Mouse (Mus musculus) heart, adult 18-20 months (tissue): ENCODE measurements at regions not wholly inside any gene's neighbourhood (a gene's known extent, or its start where the extent isn't known, plus 50 kb on each side); places are given as distances from the start of the nearest gene placed in this dataset.

Experiments used
- DNase-seq, 2 experiments: peaks; one replicate each; pipeline ENCODE4 v3.0.0; 2021 to 2022; ENCODE audit warnings: mixed read lengths in 1 of 2

DNA sequence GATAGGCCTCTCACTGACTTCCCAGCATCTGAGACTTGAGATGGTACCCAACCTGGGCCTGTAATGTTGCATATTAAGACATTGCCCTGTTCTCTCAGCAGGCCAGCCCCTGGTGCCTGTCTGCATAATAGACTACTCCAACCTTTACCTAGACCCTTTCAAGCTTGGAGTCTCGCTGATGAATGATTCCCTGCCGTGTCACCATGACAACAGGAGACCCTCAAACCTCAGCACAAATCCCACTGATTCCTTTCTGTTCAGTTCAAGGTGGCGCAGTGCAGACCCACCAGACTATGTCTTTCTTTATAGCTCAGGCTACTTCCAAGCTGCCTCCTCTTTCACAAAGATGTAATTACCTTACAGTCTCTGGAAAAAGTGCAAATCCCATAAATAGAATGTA lies 172.0 kb downstream of the Dcdc2c start:
- DNase-seq, result no peak

DNA sequence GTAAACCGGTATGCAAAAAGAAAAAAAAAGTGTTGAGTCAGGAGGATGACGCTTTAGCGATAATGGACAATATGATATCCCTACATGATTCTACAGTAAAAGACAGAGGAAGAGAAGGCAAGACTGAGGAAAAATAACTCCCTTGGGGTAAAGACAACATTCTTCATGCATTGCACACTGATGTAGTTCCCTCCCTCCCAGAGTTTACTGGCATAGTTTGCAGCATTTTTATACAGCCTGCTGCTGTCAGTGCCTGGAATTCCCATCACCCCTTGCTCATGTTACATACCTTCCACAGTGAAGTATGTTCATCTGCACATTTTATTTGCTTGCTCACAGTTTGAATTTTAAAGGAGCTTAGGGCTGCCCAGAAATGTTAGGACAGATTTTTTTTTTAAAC lies 174.2 kb downstream of the Dcdc2c start:
- no peak for DNase-seq

DNA sequence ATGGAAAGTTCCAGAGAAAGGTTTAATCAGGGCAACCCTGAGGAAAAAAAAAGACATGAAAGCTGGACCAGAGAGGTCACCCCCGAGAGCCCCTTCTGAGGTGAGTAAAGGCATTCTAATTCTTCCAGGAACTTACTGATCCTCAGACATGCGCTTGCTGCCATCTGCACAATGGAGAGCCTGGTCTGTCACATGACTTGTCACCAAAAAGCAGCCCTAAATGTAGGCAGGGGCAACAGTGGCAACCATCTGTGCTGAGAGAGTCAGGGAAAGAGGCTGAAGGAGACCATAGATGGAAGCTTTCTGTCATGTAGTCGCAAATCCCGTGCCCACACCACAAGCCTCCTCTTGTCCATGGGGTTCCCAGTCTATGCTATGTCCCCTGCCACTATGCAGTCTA lies 174.8 kb downstream of the Dcdc2c start:
- no peak for DNase-seq

DNA sequence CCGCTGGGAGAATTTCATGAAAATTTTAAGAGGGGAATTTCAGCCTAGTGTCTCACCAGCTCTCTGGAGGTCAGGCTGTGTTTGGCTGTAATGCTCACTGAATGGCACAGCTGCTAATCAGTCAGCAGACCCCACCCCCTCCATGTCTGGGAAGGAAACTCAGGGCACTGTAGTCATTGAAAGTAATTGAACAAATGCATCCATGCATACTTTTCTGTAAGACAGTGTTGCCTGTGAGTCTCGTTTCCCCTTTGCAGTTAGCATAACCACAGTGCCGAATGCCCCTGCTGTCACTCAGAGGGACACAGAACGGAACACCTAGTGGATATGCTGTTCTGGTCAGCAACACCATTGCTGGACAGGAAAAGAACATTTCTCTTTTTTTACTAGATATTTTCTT lies 175.4 kb downstream of the Dcdc2c start:
- no peak for DNase-seq

DNA sequence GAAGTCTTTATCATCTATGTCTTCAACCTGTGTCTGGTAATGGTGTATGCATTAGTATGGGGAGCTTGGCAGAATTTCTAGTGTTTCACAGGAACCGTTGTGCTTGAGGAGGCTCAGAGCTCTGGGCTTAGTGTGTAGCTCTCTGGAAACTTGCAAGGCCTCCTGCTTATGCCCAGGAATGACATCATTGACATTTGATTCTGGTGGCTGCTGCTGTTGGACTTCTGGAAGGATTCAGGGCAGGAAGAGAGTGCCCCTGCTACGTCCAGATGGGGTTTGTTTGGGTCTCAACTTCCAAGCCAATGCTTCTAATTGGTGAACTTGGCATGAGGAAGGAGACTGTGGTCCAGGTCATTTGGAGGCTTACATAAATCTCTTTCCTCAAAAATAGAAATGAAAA lies 186.9 kb downstream of the Dcdc2c start:
- DNase-seq, result no peak

DNA sequence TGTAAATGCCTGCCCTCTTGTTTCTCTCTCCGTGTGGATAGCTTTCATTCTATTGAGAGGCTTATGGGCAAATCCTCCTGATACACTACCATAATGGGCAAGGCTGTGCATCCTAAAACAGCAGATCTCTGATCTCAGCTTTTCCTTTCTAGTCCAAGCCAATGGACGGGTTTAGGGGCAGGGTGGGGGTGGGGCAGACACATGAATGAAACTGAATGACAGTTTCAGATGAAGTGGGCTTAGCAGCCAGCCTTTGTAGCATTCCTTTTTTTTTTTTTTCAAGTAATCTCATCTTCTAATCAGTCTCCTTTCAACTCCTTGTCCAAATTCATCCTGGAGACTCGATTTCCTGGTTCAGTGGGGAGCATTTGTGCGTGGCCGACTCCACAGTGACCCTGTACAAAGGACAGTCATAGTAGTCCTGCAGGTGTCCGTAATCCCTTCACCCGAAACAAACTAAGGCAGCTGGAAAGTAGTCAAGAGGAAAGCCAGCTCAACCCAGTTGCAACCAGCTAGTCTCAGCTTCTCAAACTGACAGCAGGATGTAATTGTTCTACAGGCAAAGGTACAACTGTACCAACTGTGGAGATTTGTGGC lies 193.4 kb downstream of the Dcdc2c start:
- DNase-seq, result no peak

DNA sequence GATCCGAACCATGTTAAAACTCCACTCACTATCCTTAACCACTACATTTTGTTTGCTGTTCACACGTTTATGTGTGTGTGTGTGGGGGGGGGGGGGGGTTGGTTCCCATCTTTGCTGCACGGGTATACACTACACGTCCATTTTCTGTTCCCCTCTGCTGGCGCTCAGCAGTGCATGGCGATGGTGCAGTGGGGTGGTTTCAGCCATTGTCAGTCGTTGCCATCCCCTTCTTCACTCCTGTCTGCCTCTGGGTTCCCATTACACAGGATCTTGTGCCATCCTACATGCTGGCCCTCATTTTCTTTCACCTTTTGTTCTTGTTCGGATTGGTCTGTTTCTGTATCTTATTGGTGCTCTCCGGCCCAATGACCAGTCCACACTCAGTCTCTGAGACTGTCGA lies 194.4 kb downstream of the Dcdc2c start:
- DNase-seq, result no peak

DNA sequence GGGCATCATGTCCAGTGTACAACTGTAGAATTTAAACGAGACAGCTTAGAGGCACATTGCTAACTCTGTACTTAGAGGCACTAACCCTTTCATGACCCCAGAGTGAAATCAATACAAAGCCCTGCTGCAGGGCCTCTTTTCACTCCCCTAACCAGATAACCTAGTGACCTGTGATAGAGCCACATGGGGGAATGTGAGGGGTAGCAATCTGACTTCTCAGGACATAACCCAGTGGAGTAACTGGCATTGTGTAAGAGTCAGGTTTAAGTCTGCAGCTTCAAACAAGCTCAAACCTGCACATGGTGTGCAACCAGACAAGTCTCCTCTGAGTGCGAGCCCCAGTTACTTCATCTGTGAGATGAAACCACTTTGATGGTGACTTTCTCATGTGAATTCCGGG lies 199.1 kb downstream of the Dcdc2c start:
- no peak for DNase-seq

DNA sequence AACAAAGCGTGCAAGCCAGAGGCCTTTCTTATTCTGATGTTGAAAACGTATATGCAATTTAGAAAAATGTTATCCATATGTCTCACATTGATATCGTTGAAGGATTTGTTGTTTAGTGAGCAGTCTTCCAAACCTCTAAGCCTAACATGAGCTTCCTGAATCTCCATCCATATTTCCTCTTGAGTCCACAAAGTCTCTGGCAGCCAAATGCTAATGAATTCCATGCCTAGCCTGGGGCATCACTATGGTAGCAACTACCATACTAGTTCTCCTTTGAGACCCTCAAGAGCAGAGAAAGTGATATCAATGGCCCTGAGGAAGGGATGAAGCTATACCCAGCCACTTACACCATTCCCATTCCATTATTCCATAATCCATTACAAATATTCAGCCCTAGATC lies 199.6 kb downstream of the Dcdc2c start:
- no peak for DNase-seq

DNA sequence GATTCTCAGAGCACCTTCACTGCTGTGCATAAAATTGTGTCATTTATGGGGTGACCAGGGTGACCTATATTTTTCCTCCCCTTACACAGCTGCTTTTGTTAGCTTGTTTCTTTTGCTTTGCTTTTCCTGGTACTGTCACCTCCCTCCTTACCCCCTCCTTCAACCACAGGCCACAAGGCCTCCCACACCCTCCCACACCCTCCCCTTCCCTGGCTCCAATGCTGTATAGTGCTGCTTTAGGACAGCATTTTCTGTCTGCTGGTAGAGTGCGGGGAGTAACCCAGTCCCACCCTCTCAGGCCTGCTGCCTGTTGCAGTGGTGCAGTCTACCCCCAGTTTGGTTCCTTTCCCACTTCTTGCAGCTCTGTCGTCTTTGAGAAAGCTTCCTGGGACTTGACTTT lies 209.5 kb downstream of the Dcdc2c start:
- no peak for DNase-seq

DNA sequence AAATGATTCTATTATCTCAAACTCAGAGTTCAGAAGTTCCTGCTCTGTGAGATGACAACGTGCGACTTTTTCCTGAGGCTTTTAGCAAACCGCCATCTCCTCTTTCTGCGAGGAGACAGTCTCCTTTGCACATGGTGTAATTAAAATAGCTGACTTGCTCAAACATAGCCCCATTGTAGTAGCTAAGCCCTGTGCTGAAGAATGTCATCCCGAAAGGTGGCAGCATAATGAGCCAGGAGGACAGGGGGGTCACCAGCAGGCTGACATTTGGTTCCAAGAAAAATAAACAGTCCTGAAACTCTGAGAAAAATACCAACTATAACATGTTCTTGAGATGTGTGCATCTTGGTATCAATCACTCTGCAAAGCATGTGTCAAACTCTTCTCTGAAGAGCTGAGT lies 219.6 kb downstream of the Dcdc2c start:
- no peak for DNase-seq

DNA sequence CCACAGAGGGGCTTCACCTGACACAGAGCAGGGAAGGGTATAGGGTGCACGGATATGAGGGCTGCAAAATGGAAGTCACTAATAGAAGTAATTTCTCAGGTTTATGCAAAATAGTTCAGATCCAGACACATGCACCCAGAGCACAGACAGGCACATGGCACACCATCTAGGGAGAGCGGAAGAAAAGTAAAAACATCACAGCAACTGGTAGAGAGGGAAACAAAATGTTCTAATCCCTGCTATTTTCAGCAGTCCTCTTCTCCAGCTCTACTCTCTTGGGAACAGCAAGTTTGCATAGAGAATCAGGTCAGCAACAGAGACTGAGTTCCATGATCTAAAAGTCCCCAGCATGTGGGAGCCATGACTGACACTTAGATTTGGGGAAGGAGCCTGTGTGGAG lies 220.4 kb downstream of the Dcdc2c start:
- peak in 1 of 2 experiments; percentile 4 for DNase-seq

DNA sequence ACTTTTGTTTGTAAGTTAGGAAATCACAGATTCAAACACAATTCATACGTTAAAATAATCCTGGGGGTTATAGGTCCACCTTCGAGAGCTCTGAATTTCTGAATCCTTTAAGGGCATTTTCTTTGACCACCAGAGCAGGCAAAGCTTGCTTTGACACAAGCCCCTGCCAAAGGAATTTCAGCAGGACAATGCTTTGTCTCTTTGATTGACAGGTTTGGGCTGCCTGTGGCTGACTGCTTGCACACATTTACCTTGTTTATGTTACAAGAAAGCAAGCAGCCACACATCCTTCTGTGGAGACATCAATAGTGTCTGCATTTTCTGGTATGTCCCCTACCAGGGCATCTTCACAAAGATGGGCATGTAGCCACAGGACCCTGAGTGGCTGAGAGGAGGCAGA lies 228.5 kb downstream of the Dcdc2c start:
- DNase-seq, result no peak

DNA sequence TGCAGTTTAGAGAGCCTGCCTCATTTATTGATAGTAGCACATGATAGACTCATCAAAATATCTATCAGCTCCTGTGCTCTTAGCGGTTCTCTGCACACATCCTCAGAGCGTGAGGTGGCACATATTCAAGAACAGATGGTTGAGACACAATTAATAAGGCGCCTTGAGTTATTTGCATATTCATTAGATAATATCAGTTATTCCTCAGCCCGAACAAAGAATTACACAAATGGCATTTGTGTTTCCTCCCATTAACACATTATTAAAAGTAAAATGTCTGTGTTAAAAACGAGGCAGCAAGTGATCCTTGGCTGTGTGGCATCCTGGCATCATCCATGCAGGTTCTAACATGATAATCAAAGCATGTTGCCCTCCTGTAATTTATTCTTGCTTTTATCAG lies 243.0 kb downstream of the Dcdc2c start:
- DNase-seq, result no peak

DNA sequence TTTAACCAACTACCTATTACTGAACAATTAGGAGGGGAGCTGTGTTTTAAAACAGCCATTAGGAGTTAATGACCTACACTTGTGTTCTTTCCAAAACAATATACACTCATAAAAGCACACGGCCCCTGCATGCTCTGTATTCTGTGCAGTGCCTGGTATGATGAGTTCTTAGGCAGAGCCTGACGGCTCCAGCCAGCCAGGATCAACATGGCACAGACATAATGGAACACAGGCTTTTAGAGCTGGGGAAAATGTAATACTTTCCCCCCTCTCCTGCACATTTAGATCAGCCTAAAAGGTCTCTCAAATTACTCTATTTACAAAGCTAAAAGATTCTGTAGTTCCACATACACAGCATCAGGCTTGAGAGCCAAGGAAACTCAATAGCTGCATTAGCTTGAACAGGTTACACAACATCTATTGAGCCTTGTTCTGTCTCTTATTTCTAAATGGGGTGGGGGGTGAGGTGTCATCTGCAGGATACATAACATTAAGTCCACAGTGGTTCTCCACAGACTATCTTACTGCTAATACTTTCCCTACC lies 250.1 kb downstream of the Dcdc2c start:
- no peak for DNase-seq

DNA sequence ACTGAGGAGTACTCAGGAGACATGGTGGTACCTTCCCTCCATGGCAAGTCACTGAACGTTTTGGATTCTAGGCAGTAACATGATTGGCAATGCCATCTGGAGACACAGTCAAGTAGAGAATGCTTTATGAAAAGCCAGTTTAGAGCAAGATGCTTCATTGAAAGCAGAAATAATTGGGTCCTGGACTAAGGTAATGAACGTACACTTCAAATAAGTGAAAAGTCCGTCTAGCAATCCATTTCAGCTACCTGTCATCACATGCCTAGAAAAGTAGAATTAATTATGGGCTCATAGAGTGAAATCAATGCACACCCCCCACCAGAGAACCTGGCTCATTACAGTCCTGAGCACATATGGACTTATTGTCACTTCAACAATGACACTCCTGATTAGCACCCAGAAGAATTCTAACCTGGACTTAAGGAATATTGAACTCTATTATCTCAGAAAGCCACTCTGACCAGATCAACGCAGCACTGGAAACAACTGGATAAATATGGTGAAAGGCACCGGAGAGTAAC lies 263.8 kb downstream of the Dcdc2c start:
- no peak for DNase-seq

DNA sequence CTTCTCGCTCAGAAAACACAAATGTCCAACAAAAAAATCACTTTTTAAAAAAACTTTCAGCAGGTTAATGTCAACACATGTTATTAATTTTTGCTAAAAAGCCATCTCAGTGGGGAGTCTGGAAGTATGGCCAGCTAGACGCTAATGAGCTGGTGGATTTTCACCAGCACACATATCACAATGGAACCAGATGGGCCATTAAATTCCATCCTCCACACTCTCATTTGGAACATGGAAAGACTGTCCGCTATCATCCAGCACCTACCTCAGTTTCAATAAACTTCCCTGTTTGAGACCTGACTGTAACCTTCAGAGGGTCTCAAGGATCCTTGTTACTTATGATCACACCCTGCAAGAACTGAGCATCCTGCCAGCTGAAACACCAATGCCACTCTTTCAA lies 296.7 kb downstream of the Dcdc2c start:
- no peak for DNase-seq

DNA sequence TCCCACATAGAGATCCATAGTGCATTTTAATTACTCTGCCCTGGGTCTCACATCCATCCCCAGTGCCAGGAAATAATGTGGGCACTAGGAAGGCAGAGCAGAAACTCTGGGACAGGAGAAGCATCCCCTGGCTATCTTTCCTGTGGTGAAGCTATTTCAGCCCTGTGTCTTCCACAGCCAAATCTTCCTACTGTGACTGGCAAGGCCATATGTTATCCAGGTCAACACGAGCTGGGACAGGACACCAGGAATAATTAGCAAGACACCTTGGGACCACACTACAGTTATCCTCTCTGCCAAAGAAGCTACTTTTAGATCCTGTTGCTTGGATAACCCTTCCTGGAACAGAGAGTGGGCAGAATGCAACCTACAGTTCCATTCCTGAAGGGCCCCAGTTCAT lies 301.7 kb downstream of the Dcdc2c start:
- no peak for DNase-seq

DNA sequence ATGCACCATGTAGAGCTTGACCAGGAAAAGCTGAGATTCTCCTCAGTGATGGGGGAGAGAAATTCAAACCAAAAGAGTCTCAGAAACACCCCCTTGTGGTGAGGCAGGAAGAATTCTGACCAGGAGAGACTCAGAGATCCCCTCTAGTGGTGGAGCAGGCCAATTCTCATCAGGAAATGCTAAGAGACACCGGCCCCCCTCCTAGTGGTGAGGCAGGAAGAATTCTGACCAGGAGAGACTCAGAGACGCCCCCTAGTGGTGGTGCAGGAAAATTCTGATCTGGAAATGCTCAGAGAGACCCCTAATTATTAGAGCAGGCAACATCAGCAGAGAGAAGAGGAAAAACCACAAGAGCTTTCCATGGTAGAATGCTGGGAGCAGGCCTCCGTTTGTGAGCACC lies 303.4 kb downstream of the Dcdc2c start:
- DNase-seq, result no peak

DNA sequence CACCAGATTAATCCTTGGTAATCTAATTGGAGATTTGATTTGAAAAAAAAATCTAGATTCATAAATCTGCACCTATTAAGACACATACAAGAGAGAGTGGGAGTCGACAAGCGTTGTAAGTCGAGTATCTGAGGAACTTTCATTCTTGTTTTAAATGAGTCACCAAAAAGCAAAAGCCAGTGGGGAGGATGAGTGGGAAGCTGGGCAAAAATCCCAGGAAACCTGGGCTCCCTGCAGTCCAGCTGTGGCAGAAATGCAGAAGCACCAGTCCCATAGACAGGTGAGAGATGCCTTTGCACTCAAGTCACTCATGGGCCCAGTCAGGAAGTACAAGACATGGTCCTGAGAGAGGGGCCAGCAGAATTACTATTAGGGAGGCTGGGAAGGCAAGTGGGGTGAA lies 303.9 kb downstream of the Dcdc2c start:
- DNase-seq, result no peak

DNA sequence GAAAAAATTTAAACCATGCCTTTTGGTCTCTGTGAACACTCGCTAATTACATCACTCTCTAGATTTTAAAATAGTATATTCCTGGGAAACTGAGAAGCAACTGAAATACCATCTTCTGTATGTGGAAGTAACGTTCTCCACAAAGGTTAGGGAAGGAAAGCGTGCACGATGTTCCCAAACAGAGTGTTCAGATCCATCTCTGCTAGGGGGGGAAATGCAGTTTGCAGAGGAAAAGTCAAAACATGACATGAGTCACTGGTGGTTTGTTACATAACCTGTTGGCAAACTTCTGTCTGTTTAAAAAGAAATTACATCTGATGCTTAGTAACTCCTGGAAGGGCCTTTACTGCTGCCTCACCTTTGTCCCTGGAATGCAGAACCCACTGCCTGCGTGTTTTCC lies 314.2 kb downstream of the Dcdc2c start:
- no peak for DNase-seq

DNA sequence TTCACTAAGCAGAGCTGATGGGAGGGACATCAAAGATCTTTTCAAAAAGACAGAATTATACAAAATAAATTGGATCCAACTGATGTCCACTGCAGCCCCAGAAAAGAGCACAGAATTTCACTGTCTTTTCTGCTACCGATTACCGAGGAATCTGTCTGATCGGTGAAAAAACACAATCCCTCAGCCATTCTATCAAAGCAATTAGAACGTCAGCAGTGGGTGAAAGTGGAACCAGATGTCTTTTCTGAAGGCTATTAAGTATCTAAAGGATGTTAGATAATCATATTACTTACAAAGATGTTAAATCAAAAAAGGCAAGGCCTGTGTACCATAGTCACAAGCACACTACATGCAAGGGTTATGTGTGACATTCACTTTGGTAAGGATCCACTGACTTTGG lies 315.2 kb downstream of the Dcdc2c start:
- no peak for DNase-seq

DNA sequence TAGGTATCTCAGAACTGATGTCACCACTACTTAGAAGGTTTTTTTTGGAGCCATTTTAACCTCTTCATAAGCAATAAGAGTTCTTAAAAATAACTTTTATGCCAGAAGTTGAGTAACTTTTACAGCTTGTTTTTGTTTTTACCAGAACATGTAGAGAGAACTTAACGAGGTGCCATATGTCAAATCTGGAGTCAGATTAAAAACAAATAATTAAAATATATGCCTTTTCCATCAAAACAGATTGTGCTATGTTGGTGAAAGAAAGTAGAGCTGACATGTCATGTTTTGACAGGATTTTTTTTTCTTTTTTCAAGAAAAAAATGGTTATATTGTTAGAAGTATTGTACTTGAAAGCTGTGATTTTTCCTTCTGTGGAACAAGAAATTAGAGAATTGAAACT lies 349.4 kb downstream of the Dcdc2c start:
- DNase-seq, result no peak

DNA sequence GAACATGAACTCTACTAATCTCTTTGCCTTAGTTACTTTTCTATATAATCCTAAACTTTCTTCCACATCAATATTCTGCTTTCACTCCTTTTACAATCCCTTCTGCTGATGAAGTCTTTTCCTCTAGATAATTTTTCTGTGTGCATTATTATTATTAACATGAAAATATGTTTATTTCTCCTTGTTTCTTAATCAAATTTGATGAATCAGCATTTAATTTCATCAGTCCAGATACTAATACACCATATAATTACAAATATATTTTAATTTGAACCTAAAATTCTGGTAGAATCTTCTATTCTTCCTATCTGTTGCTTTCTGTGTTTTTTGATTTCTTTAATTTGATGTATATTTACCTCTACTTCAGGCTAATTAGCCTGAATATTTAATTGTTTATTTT lies 365.5 kb downstream of the Dcdc2c start:
- DNase-seq, result no peak

DNA sequence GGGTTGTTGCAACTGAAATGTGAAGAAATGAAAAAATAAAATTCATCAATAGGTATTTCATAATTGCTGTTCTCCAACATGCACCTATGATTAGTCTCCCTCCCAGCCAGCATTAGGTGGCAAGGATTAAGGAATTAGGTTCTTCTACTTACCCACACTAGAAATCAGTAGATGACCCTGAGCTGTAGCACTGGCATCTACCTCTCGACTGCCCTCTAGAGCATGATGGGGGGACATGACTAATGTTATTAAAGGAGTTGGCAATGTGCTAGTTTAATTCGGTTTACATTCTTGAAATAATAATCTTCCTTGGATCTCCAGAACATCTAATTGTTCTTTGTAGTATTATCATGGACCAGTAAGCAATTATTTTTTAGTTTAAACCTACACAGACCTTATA lies 370.9 kb downstream of the Dcdc2c start:
- no peak for DNase-seq
